Mouse (Mus musculus) erythroblast, embryonic 14.5 days (primary cell): ENCODE data around the gene Ankdd1b.

Experiments
- GATA1 ChIP-seq: IDR thresholded peaks from 2 replicates; pipeline ENCODE4 v1.6.1; 2012; ENCODE audit warnings: low read length, inconsistent platforms, mixed read lengths
- TAL1 ChIP-seq: IDR thresholded peaks from 3 replicates; pipeline ENCODE4 v1.6.1; 2012; ENCODE audit warnings: low read length, inconsistent platforms, mixed read lengths

- TF ChIP-seq TAL1 (no peak), GATA1 (no peak)
Measured at GRCm38 (mm10) chr13:96434899-96435331, 36.1 kb downstream of the Ankdd1b start.
